Mouse (Mus musculus): ENCODE results near the gene Hmmr.

DNA sequence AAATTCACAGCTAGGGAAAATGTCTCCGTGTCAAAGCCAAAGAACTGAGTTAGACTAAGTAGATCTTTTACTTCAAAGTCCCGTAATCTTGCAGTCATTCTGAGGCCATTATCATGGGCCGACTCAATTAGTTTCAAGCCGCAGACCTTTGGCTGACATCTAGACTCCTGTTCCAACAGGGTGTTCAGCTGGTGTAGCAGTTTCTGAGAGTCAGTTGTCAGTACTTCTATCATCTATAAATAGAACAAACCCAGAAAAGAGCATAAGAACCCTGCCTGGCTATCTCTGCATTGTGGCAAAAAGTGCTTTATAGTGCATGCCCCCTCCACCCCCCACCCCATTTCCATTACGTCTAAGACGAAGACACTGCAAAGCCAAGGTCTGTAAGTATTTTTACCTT is 20.6 kb upstream of the Hmmr start:
- no peak for TF ChIP-seq CTCF (IDR thresholded peaks at IDR 0.05)
- no peak for TF ChIP-seq EP300 (IDR thresholded peaks at IDR 0.05)
